8 mouse cellular contexts compared by ENCODE assay signal in the genomic region with DNA sequence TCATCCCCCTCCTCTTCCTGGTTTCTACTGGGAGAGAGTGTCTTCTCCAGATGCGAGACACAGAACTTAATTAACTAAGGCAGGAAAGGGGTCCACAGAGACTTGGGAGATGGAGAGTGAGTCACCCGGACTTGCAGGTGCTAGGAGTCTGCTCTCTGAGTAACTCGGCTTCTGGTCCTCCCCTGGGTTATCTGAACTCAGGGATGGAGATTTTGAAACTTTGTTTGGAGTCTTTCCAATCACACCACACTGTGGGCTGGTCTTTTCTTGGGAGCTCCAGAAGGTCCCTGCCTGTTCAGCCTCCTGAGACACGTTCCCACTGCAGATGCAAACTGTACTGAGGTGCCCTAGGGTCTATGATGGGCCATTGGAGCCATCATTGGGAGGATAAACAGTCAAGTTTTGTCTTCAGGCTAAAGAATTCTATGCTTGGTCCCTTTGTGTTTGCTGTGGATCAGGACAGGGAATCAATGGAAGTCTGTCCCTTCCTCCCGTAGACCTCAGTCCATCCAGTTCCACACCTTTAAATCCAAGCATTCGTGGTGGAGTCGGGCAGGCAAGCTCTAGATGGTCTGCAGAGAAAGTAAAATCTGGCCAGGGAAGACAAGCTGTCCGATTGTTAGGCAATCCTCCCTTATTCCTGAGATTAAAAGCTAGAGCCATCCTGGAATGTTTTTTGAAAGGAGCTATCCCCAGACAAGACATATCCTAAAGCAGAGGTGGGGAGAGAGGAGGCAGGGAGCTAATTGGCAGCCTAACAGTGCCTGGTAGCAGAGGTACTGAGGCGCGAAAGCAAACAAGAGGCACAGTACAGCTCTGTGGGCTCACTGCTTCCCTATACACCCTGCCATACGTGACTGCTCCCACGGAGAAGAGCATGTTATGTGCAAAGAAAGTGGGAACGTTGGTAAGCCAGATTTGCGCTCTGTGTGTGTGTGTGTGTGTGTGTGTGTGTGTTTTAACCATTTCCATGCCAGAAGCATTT. TPM values are rescaled to one million over a fixed set of nuclear protein-coding genes. Genes with fewer than 3 reads are reported as not detected.
DNase-seq lines count a peak whose midpoint lies in the region; ATAC-seq lines count a peak whose summit lies in the region.

No protein-coding gene starts in this region.

- peaks cover 3% of the 10 kb centered on the region; the same call in 1 of the 2 replicates for H3K9me3 ChIP-seq in erythroblast, embryonic 14.5 days (ENCODE audit: control insufficient read depth, low read length)
- no peaks in the 10 kb centered on the region for H3K9me3 ChIP-seq in heart, embryonic 11.5 days (replicated peaks; ENCODE audit: control insufficient read depth, low read length)
- H3K9me3 ChIP-seq in neural tube, embryonic 15.5 days (replicated peaks) = no peaks in the 10 kb centered on the region

- peak; percentile 54 for DNase-seq in Muller cell, postnatal 12 days (ENCODE audit: inconsistent ontology term)
- DNase-seq in left cerebral cortex, postnatal 36 days (ENCODE audit: low spot score in 2 of 2) = peak; percentile 40 to 41
- DNase-seq in spleen, postnatal 36 days (ENCODE audit: low spot score in 2 of 2) = no peak

- no peak overlapping the region for H3K27ac ChIP-seq in heart, embryonic 11.5 days (ENCODE audit: low read depth, low read length)
- 0 out of 2 replicates have a peak overlapping the region, but pooled peaks have one; percentile 15 for H3K27ac ChIP-seq in neural tube, embryonic 15.5 days (replicated peaks)

- peak overlapping the region; percentile 75 for H3K9ac ChIP-seq in heart, embryonic 11.5 days (ENCODE audit: low read depth, low read length)
- peak overlapping the region; percentile 59 for H3K9ac ChIP-seq in neural tube, embryonic 15.5 days (replicated peaks)

- H3K27me3 ChIP-seq in erythroblast, embryonic 14.5 days (ENCODE audit: control insufficient read depth) = peaks cover 37% of the 10 kb centered on the region
- H3K27me3 ChIP-seq in heart, embryonic 11.5 days (ENCODE audit: control insufficient read depth, insufficient read depth, low read length) = no peaks in the 10 kb centered on the region
- peaks cover 4% of the 10 kb centered on the region; the same call in 1 of the 2 replicates for H3K27me3 ChIP-seq in neural tube, embryonic 15.5 days (replicated peaks)

- intact Hi-C loops in left cerebral cortex, postnatal 36 days (cut with DNase I) = loop anchor here (10.0 kb wide), 1 partner anchor 94 kb away; no protein-coding TSS in a partner anchor

- peak overlapping the region; percentile 91 for H3K4me2 ChIP-seq in heart, embryonic 11.5 days
- H3K4me2 ChIP-seq in neural tube, embryonic 15.5 days = peak overlapping the region; percentile 95

- peak overlapping the region; percentile 56 for H3K4me3 ChIP-seq in erythroblast, embryonic 14.5 days (replicated peaks)
- peak overlapping the region; percentile 53 for H3K4me3 ChIP-seq in heart, embryonic 11.5 days (ENCODE audit: low read depth, low read length)
- peak overlapping the region; percentile 69 for H3K4me3 ChIP-seq in neural tube, embryonic 15.5 days (replicated peaks)

- no peak for ATAC-seq in erythroblast, adult 5-6 weeks (replicated peaks; ENCODE audit: low FRiP score, poor library complexity, severe bottlenecking)
- no peak for ATAC-seq in heart, embryonic 11.5 days (replicated peaks; ENCODE audit: insufficient number of reproducible peaks, low FRiP score, low TSS enrichment)
- peak; percentile 49; the same call in 1 of the 2 replicates for ATAC-seq in neural tube, embryonic 15.5 days (ENCODE audit: low FRiP score)
- ATAC-seq in granulocyte monocyte progenitor cell, adult 5-6 weeks (replicated peaks; ENCODE audit: poor library complexity, severe bottlenecking) = no peak

- no peaks in the 10 kb centered on the region for H3K4me1 ChIP-seq in erythroblast, embryonic 14.5 days (ENCODE audit: control insufficient read depth)
- peaks cover 4% of the 10 kb centered on the region; the same call in 1 of the 2 replicates for H3K4me1 ChIP-seq in heart, embryonic 11.5 days (ENCODE audit: control insufficient read depth, insufficient read depth, low read length)
- peaks cover 12% of the 10 kb centered on the region for H3K4me1 ChIP-seq in neural tube, embryonic 15.5 days

- no peaks in the 10 kb centered on the region for H3K36me3 ChIP-seq in erythroblast, embryonic 14.5 days (ENCODE audit: control insufficient read depth)
- H3K36me3 ChIP-seq in heart, embryonic 11.5 days (ENCODE audit: control insufficient read depth, insufficient read depth, low read length) = no peaks in the 10 kb centered on the region
- no peaks in the 10 kb centered on the region for H3K36me3 ChIP-seq in neural tube, embryonic 15.5 days

- WGBS in heart, embryonic 11.5 days (ENCODE audit: insufficient replicate concordance) = 26% methylated on average over 14 of the region's 14 CpGs
- 23% methylated on average over 14 of the region's 14 CpGs for WGBS in neural tube, embryonic 15.5 days

RNA-seq across cellular contexts. Expression of gene Colgalt2, which starts 1.2 kb away (rescaled TPM):
- not detected in 2 replicates for polyA plus RNA-seq in erythroblast, embryonic 14.5 days (2012)
- not detected in 2 replicates for total RNA-seq in erythroblast, adult 5-6 weeks (2015; ENCODE audit: low replicate concordance)
- total RNA-seq in erythroblast, adult 5-6 weeks (2017; ENCODE audit: low replicate concordance) = not detected in 2 replicates
- polyA plus RNA-seq in heart, embryonic 11.5 days (2014; fragmentation: Nextera tagmentation; extraction: Ambion mirVana) = 3.5 and 4.5 TPM in 2 replicates
- 1 to 10 TPM; 5.3 TPM for total RNA-seq in left cerebral cortex, postnatal 36 days (2021)
- polyA plus RNA-seq in neural tube, embryonic 15.5 days (2015; fragmentation: Nextera tagmentation; extraction: Ambion mirVana) = 3.7 and 3.9 TPM in 2 replicates
- not detected in 2 replicates for total RNA-seq in granulocyte monocyte progenitor cell, adult 5-6 weeks (2014; fragmentation: Nextera tagmentation)
- total RNA-seq in granulocyte monocyte progenitor cell, adult 5-6 weeks (2017) = not detected in 2 replicates

RNA-seq across cellular contexts. Expression of gene Tsen15, which starts 14.4 kb away (rescaled TPM):
- polyA plus RNA-seq in erythroblast, embryonic 14.5 days (2012) = 3.1 and 3.9 TPM in 2 replicates
- 1.9 and 16.9 TPM in 2 replicates for total RNA-seq in erythroblast, adult 5-6 weeks (2015; ENCODE audit: low replicate concordance)
- total RNA-seq in erythroblast, adult 5-6 weeks (2017; ENCODE audit: low replicate concordance) = 9.0 and 18.5 TPM in 2 replicates
- 68.3 and 74.5 TPM in 2 replicates for polyA plus RNA-seq in heart, embryonic 11.5 days (2014; fragmentation: Nextera tagmentation; extraction: Ambion mirVana)
- 10 to 100 TPM; 29.0 to 35.2 TPM for total RNA-seq in left cerebral cortex, postnatal 36 days (2021)
- polyA plus RNA-seq in neural tube, embryonic 15.5 days (2015; fragmentation: Nextera tagmentation; extraction: Ambion mirVana) = 39.4 and 47.6 TPM in 2 replicates
- 52.9 and 57.0 TPM in 2 replicates for total RNA-seq in granulocyte monocyte progenitor cell, adult 5-6 weeks (2014; fragmentation: Nextera tagmentation)
- 26.9 and 39.7 TPM in 2 replicates for total RNA-seq in granulocyte monocyte progenitor cell, adult 5-6 weeks (2017)

Comparison
In these comparisons a context has a peak if more than half of its experiments do, and no peak if none do; other contexts are left out.
1. DNase-seq: peak in Muller cell, postnatal 12 days (single experiment) and left cerebral cortex, postnatal 36 days (2 of 2); none in spleen, postnatal 36 days (0 of 2).
2. RNA of gene Colgalt2, which starts 1.2 kb away (total RNA-seq): 5.3 TPM in left cerebral cortex, postnatal 36 days; not detected in erythroblast, adult 5-6 weeks and not detected in granulocyte monocyte progenitor cell, adult 5-6 weeks; every median in the first group is over 4 times any median in the second.
3. Peak in every context shown above with its lines, with median percentiles within 50 percentile points of each other: H3K4me3 ChIP-seq.